Mouse (Mus musculus): ENCODE results near the gene Itga2. TPM values are rescaled to one million over a fixed set of nuclear protein-coding genes. Genes with fewer than 3 reads are reported as not detected.

Itga2 gene
- polyA plus RNA-seq, 1 experiment from 2014 or later: 2.3 TPM

GRCm38 (mm10) chr13:114895896-114896295, 36.0 kb downstream of the Itga2 start:
- Histone ChIP-seq H3K27me3 (ENCODE audit: control insufficient read depth, insufficient read depth, low read length) (no peaks in the 10 kb centered on the region), H3K27ac (ENCODE audit: low read depth, low read length) (no peak overlapping the region), H3K36me3 (ENCODE audit: control insufficient read depth, insufficient read depth, low read length) (no peaks in the 10 kb centered on the region), H3K4me2 (replicated peaks; ENCODE audit: low read depth, low read length) (no peak overlapping the region), H3K9ac (ENCODE audit: low read depth, low read length) (no peak overlapping the region), H3K9me3 (ENCODE audit: control insufficient read depth, low read length) (no peaks in the 10 kb centered on the region), H3K4me1 (replicated peaks; ENCODE audit: control insufficient read depth, insufficient read depth, low read length) (no peaks in the 10 kb centered on the region), H3K4me3 (ENCODE audit: low read depth, low read length) (no peak overlapping the region)
- DNase-seq (ENCODE audit: low spot score) (no peak), ATAC-seq (ENCODE audit: low FRiP score) (no peak)
- 92% methylated on average over 7 of the region's 7 CpGs for WGBS

GRCm38 (mm10) chr13:114894718-114895117, 37.2 kb downstream of the Itga2 start:
- DNase-seq (ENCODE audit: low spot score) (no peak), ATAC-seq (ENCODE audit: low FRiP score) (no peak)
- no peak overlapping the region for H3K4me3 ChIP-seq (ENCODE audit: low read depth, low read length)
- no peak overlapping the region for H3K4me2 ChIP-seq (replicated peaks; ENCODE audit: low read depth, low read length)
- no peaks in the 10 kb centered on the region for H3K36me3 ChIP-seq (ENCODE audit: control insufficient read depth, insufficient read depth, low read length)
- no peak overlapping the region for H3K27ac ChIP-seq (ENCODE audit: low read depth, low read length)
- no peaks in the 10 kb centered on the region for H3K4me1 ChIP-seq (replicated peaks; ENCODE audit: control insufficient read depth, insufficient read depth, low read length)
- no peaks in the 10 kb centered on the region for H3K9me3 ChIP-seq (ENCODE audit: control insufficient read depth, low read length)
- H3K27me3 ChIP-seq (ENCODE audit: control insufficient read depth, insufficient read depth, low read length): no peaks in the 10 kb centered on the region
- no peak overlapping the region for H3K9ac ChIP-seq (ENCODE audit: low read depth, low read length)

GRCm38 (mm10) chr13:114891655-114892054, 40.2 kb downstream of the Itga2 start:
- no peak for ATAC-seq (ENCODE audit: low FRiP score)

GRCm38 (mm10) chr13:114887695-114888094, 44.2 kb downstream of the Itga2 start:
- no peak for DNase-seq (ENCODE audit: low spot score)
- H3K4me2 ChIP-seq (replicated peaks; ENCODE audit: low read depth, low read length): no peak overlapping the region
- ATAC-seq (ENCODE audit: low FRiP score): no peak
- H3K27me3 ChIP-seq (ENCODE audit: control insufficient read depth, insufficient read depth, low read length): no peaks in the 10 kb centered on the region
- no peak overlapping the region for H3K27ac ChIP-seq (ENCODE audit: low read depth, low read length)
- no peak overlapping the region for H3K9ac ChIP-seq (ENCODE audit: low read depth, low read length)
- no peaks in the 10 kb centered on the region for H3K36me3 ChIP-seq (ENCODE audit: control insufficient read depth, insufficient read depth, low read length)
- H3K9me3 ChIP-seq (ENCODE audit: control insufficient read depth, low read length): no peaks in the 10 kb centered on the region
- no peak overlapping the region for H3K4me3 ChIP-seq (ENCODE audit: low read depth, low read length)
- 92% methylated on average over 6 of the region's 6 CpGs for WGBS
- H3K4me1 ChIP-seq (replicated peaks; ENCODE audit: control insufficient read depth, insufficient read depth, low read length): no peaks in the 10 kb centered on the region

More at GRCm38 (mm10) chr13:114891655-114892054, 40.2 kb downstream of the Itga2 start:
- H3K9me3 ChIP-seq (ENCODE audit: control insufficient read depth, low read length): no peaks in the 10 kb centered on the region
- no peak overlapping the region for H3K4me3 ChIP-seq (ENCODE audit: low read depth, low read length)
- WGBS: 78% methylated on average over 6 of the region's 6 CpGs
- H3K9ac ChIP-seq (ENCODE audit: low read depth, low read length): no peak overlapping the region
- no peaks in the 10 kb centered on the region for H3K36me3 ChIP-seq (ENCODE audit: control insufficient read depth, insufficient read depth, low read length)
- H3K27ac ChIP-seq (ENCODE audit: low read depth, low read length): no peak overlapping the region
- H3K4me2 ChIP-seq (replicated peaks; ENCODE audit: low read depth, low read length): no peak overlapping the region
- no peak for DNase-seq (ENCODE audit: low spot score)
- H3K27me3 ChIP-seq (ENCODE audit: control insufficient read depth, insufficient read depth, low read length): no peaks in the 10 kb centered on the region
- H3K4me1 ChIP-seq (replicated peaks; ENCODE audit: control insufficient read depth, insufficient read depth, low read length): no peaks in the 10 kb centered on the region

- Histone ChIP-seq H3K4me2 (replicated peaks; ENCODE audit: low read depth, low read length) (no peak overlapping the region), H3K9me3 (ENCODE audit: control insufficient read depth, low read length) (no peaks in the 10 kb centered on the region), H3K27me3 (ENCODE audit: control insufficient read depth, insufficient read depth, low read length) (no peaks in the 10 kb centered on the region), H3K27ac (ENCODE audit: low read depth, low read length) (no peak overlapping the region), H3K36me3 (ENCODE audit: control insufficient read depth, insufficient read depth, low read length) (no peaks in the 10 kb centered on the region), H3K4me1 (replicated peaks; ENCODE audit: control insufficient read depth, insufficient read depth, low read length) (no peaks in the 10 kb centered on the region), H3K9ac (ENCODE audit: low read depth, low read length) (no peak overlapping the region), H3K4me3 (ENCODE audit: low read depth, low read length) (no peak overlapping the region)
- 89% methylated on average over 4 of the region's 4 CpGs for WGBS
- DNase-seq (ENCODE audit: low spot score) (no peak), ATAC-seq (ENCODE audit: low FRiP score) (no peak)
These were observed 44.6 kb downstream of the Itga2 start for GRCm38 (mm10) chr13:114887293-114887692.

- WGBS: 63% methylated on average over 9 of the region's 9 CpGs
These were observed 46.7 kb downstream of the Itga2 start for GRCm38 (mm10) chr13:114885171-114885570.

GRCm38 (mm10) chr13:114878667-114879066, 53.2 kb downstream of the Itga2 start:
- DNase-seq (ENCODE audit: low spot score) (no peak), ATAC-seq (ENCODE audit: low FRiP score) (no peak)
- 83% methylated on average over 11 of the region's 11 CpGs for WGBS
- H3K27ac ChIP-seq (ENCODE audit: low read depth, low read length): no peak overlapping the region
- no peaks in the 10 kb centered on the region for H3K9me3 ChIP-seq (ENCODE audit: control insufficient read depth, low read length)
- H3K27me3 ChIP-seq (ENCODE audit: control insufficient read depth, insufficient read depth, low read length): no peaks in the 10 kb centered on the region
- H3K9ac ChIP-seq (ENCODE audit: low read depth, low read length): no peak overlapping the region
- no peaks in the 10 kb centered on the region for H3K36me3 ChIP-seq (ENCODE audit: control insufficient read depth, insufficient read depth, low read length)
- no peak overlapping the region for H3K4me2 ChIP-seq (replicated peaks; ENCODE audit: low read depth, low read length)
- H3K4me3 ChIP-seq (ENCODE audit: low read depth, low read length): no peak overlapping the region
- H3K4me1 ChIP-seq (replicated peaks; ENCODE audit: control insufficient read depth, insufficient read depth, low read length): no peaks in the 10 kb centered on the region

More at GRCm38 (mm10) chr13:114885171-114885570, 46.7 kb downstream of the Itga2 start:
- H3K4me3 ChIP-seq (ENCODE audit: low read depth, low read length): no peak overlapping the region
- H3K27me3 ChIP-seq (ENCODE audit: control insufficient read depth, insufficient read depth, low read length): no peaks in the 10 kb centered on the region
- no peak overlapping the region for H3K9ac ChIP-seq (ENCODE audit: low read depth, low read length)
- no peaks in the 10 kb centered on the region for H3K36me3 ChIP-seq (ENCODE audit: control insufficient read depth, insufficient read depth, low read length)
- H3K27ac ChIP-seq (ENCODE audit: low read depth, low read length): no peak overlapping the region
- DNase-seq (ENCODE audit: low spot score) (no peak), ATAC-seq (ENCODE audit: low FRiP score) (no peak)
- no peaks in the 10 kb centered on the region for H3K4me1 ChIP-seq (replicated peaks; ENCODE audit: control insufficient read depth, insufficient read depth, low read length)
- H3K9me3 ChIP-seq (ENCODE audit: control insufficient read depth, low read length): no peaks in the 10 kb centered on the region
- no peak overlapping the region for H3K4me2 ChIP-seq (replicated peaks; ENCODE audit: low read depth, low read length)

- WGBS: 93% methylated on average over 2 of the region's 2 CpGs
- Histone ChIP-seq H3K36me3 (ENCODE audit: control insufficient read depth, insufficient read depth, low read length) (no peaks in the 10 kb centered on the region), H3K9me3 (ENCODE audit: control insufficient read depth, low read length) (no peaks in the 10 kb centered on the region), H3K4me1 (replicated peaks; ENCODE audit: control insufficient read depth, insufficient read depth, low read length) (no peaks in the 10 kb centered on the region), H3K9ac (ENCODE audit: low read depth, low read length) (no peak overlapping the region), H3K4me3 (ENCODE audit: low read depth, low read length) (no peak overlapping the region), H3K4me2 (replicated peaks; ENCODE audit: low read depth, low read length) (no peak overlapping the region), H3K27me3 (ENCODE audit: control insufficient read depth, insufficient read depth, low read length) (no peaks in the 10 kb centered on the region), H3K27ac (ENCODE audit: low read depth, low read length) (no peak overlapping the region)
- DNase-seq (ENCODE audit: low spot score) (no peak), ATAC-seq (ENCODE audit: low FRiP score) (no peak)
These were observed 55.8 kb downstream of the Itga2 start for GRCm38 (mm10) chr13:114876005-114876520.

GRCm38 (mm10) chr13:114874738-114875137, 57.2 kb downstream of the Itga2 start:
- H3K9me3 ChIP-seq (ENCODE audit: control insufficient read depth, low read length): no peaks in the 10 kb centered on the region
- no peak overlapping the region for H3K27ac ChIP-seq (ENCODE audit: low read depth, low read length)
- WGBS: 96% methylated on average over 6 of the region's 6 CpGs
- H3K36me3 ChIP-seq (ENCODE audit: control insufficient read depth, insufficient read depth, low read length): no peaks in the 10 kb centered on the region
- no peak overlapping the region for H3K4me2 ChIP-seq (replicated peaks; ENCODE audit: low read depth, low read length)
- no peak overlapping the region for H3K4me3 ChIP-seq (ENCODE audit: low read depth, low read length)
- H3K9ac ChIP-seq (ENCODE audit: low read depth, low read length): no peak overlapping the region
- H3K4me1 ChIP-seq (replicated peaks; ENCODE audit: control insufficient read depth, insufficient read depth, low read length): no peaks in the 10 kb centered on the region
- ATAC-seq (ENCODE audit: low FRiP score) (no peak), DNase-seq (ENCODE audit: low spot score) (no peak)
- H3K27me3 ChIP-seq (ENCODE audit: control insufficient read depth, insufficient read depth, low read length): no peaks in the 10 kb centered on the region
